Mouse (Mus musculus) C2C12 (cell line): ENCODE results near the gene Paqr5. TPM values are rescaled to one million over a fixed set of nuclear protein-coding genes. Genes with fewer than 3 reads are reported as not detected.

ENCODE experiments used
- H3K27me3 ChIP-seq: one replicate; pipeline ENCODE4 v1.6.1; 2011; ENCODE audit not compliant: control insufficient read depth, insufficient read depth, insufficient read length
- H3K36me3 ChIP-seq: one replicate; pipeline ENCODE4 v1.6.1; 2011; ENCODE audit not compliant: control insufficient read depth, insufficient read depth
- H3K4me3 ChIP-seq: one replicate; pipeline ENCODE4 v1.5.1; 2011; ENCODE audit warnings: mild to moderate bottlenecking, control low read depth; ENCODE audit not compliant: poor library complexity, insufficient read depth, severe bottlenecking
- H3K79me2 ChIP-seq: one replicate; pipeline ENCODE4 v1.6.1; 2011; ENCODE audit not compliant: control insufficient read depth, insufficient read depth
- H3K79me3 ChIP-seq: one replicate; pipeline ENCODE4 v1.6.1; 2011; ENCODE audit warnings: low read depth, control low read depth
- H3ac ChIP-seq: one replicate; pipeline ENCODE3; 2011; ENCODE audit warnings: low read depth; ENCODE audit not compliant: control insufficient read depth, insufficient read length
- CEBPB ChIP-seq: IDR thresholded peaks from one replicate; pipeline ENCODE4 v1.6.1; 2011; ENCODE audit warnings: low read depth, mild to moderate bottlenecking, control low read depth, moderate library complexity
- CTCF ChIP-seq: IDR thresholded peaks from one replicate; pipeline ENCODE4 v1.5.1; 2011; ENCODE audit not compliant: control insufficient read depth, insufficient read depth, insufficient read length
- FOSL1 ChIP-seq: IDR thresholded peaks from one replicate; pipeline ENCODE4 v1.8.0; 2011; ENCODE audit warnings: mild to moderate bottlenecking, low read length; ENCODE audit not compliant: poor library complexity, insufficient read depth, severe bottlenecking
- MAX ChIP-seq: IDR thresholded peaks from one replicate; pipeline ENCODE4 v1.6.1; 2011; ENCODE audit warnings: mild to moderate bottlenecking, control low read depth
- MYOD1 ChIP-seq: IDR thresholded peaks from one replicate; pipeline ENCODE4 v1.6.1; 2011; ENCODE audit warnings: low read depth; ENCODE audit not compliant: control insufficient read depth, insufficient read length
- MYOG ChIP-seq: IDR thresholded peaks from one replicate; pipeline ENCODE4 v1.6.1; 2011; ENCODE audit not compliant: control insufficient read depth, insufficient read length; ENCODE audit errors: extremely low read depth
- USF1 ChIP-seq: IDR thresholded peaks from one replicate; pipeline ENCODE4 v1.6.1; 2011; ENCODE audit warnings: low read depth, mild to moderate bottlenecking, control low read depth, moderate library complexity
- polyA plus RNA-seq: library from polyadenylated mRNA; unstranded; fragments of >200 nt; fragmentation: generic; extraction: Trizol; gene quantifications from one replicate; pipeline ENCODE4 v1.2.1, GENCODE M21; 2012; ENCODE audit warnings: missing spikeins

The Paqr5 gene
- polyA plus RNA-seq, 1 experiment, result 0.04 TPM

- Histone ChIP-seq H3K27me3 (no peaks in the 10 kb centered on the region), H3K79me2 (no peaks in the 10 kb centered on the region), H3K36me3 (no peaks in the 10 kb centered on the region), H3ac (no peak overlapping the region), H3K79me3 (no peaks in the 10 kb centered on the region), H3K4me3 (no peak overlapping the region)
- TF ChIP-seq MYOG, result no peak
Measured at GRCm38 (mm10) chr9:61960753-61961152, 65.9 kb downstream of the Paqr5 start.

DNA sequence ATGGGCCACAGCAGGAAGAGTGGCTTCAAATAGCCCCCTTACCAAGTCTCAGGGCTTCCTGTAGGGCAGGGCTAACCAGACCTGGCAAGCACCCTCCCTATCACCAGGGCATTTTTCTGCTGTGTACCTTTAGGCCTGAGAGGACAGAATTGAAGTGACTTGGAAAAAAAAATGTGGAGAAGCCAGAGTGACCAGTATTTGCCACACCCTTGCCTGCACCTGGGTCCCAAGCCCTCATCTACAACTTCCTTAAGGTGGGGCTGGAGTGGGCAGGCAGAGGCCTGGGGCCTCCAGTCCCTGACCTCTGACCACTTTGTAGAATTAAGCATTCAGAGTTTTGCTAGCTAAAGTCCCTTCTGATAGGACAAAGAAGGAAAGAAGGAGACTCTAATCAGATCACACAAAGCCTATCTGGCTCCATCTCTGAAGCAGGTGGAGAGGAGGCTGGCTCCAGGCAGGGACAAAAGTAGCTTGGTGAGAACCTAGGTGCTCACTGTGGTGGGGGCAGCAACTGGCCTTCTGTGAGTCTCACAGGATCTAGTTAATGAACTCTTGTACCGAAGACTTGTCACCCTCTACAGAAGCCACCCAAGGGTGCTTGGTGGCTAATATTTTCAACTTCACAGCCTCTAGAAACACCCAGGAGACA, 66.6 kb downstream of the Paqr5 start:
- Histone ChIP-seq H3K79me2 (no peaks in the 10 kb centered on the region), H3ac (no peak overlapping the region), H3K36me3 (no peaks in the 10 kb centered on the region), H3K27me3 (no peaks in the 10 kb centered on the region), H3K79me3 (no peaks in the 10 kb centered on the region), H3K4me3 (no peak overlapping the region)
- TF ChIP-seq MYOD1 (no peak), CTCF (no peak), MAX (no peak), CEBPB (no peak), FOSL1 (no peak), MYOG (no peak), USF1 (no peak)

DNA sequence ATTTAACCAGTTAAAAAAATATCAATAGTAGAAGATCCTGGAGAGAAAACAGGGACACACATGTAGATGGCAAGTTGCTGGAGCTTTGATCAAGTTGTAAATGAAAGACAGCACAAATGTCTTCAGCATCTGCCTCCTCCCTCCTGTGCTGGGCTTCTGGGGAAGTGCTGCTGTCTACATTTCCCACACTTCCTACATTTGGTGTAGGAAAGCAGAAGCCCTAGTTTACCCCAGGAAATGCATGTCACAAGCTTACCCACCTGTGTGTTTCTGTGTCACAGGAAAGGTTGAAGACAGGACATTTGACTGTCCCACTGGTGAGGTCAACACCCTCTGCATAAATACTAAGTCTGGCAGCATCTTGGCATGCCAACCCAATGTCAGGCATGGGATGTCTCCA, 71.9 kb downstream of the Paqr5 start:
- TF ChIP-seq USF1 (no peak), MYOG (no peak), MYOD1 (no peak), CEBPB (no peak), FOSL1 (no peak), CTCF (no peak), MAX (no peak)
- peaks cover 6% of the 10 kb centered on the region for H3K36me3 ChIP-seq
- no peaks in the 10 kb centered on the region for H3K79me2 ChIP-seq
- H3K79me3 ChIP-seq, result no peaks in the 10 kb centered on the region
- no peak overlapping the region for H3K4me3 ChIP-seq
- no peak overlapping the region for H3ac ChIP-seq
- no peaks in the 10 kb centered on the region for H3K27me3 ChIP-seq

- no peaks in the 10 kb centered on the region for H3K27me3 ChIP-seq
Measured at GRCm38 (mm10) chr9:61952241-61952640, 74.4 kb downstream of the Paqr5 start.

DNA sequence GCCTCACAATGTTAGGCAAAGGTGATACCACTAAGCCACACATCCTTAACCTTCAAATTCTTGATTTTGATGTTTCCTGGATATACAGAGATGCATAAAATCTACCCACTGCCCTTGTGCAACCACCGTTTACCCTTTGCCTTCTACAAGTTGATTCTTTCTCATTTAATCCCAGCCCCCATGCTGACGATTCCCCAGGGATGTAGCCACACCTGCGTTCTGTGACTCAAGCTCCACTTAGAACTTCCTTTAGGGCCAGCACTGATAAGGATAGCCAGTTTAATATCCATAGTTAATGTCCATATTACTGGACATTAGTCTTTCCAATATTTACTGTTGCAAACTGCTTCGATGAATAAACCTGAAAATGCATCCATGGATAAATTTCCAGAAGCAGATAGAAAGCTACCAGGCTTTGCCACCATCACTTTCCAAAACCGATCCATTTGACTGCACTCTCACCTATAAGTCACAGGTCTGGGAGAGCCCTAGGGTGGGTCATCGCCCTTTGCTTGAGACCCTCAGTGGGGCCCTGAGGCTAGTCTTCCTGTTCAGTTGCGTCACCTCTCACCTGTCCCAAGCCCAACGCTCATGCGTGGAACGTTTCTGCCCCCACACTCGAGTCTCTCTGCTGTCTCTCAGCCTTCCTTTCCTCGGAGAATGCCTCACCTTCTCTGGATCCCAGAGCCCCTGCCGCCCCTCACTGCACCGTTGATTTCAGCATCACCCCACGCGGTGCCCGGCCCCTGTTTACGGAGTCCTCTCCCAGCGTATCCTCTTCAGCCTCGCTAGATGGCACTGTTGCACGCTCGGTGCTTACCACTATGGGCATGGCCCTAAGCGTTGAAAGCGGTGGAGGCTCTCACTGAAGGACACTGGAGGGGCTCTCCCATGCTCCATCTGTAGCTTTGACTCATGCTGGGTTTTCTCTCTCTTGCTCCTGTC, 79.0 kb downstream of the Paqr5 start:
- peaks cover 59% of the 10 kb centered on the region for H3K79me2 ChIP-seq
- H3K79me3 ChIP-seq, result peaks cover 37% of the 10 kb centered on the region
- peak overlapping the region; percentile 72 for H3K4me3 ChIP-seq
- TF ChIP-seq MYOD1, result peak; percentile 46
- no peak for TF ChIP-seq FOSL1
- no peak for TF ChIP-seq CEBPB
- peak; percentile 93 for TF ChIP-seq CTCF
- TF ChIP-seq MAX, result peak; percentile 15
- no peaks in the 10 kb centered on the region for H3K27me3 ChIP-seq
- H3K36me3 ChIP-seq, result peaks cover 26% of the 10 kb centered on the region
- H3ac ChIP-seq, result peak overlapping the region; percentile 56

More at GRCm38 (mm10) chr9:61952241-61952640, 74.4 kb downstream of the Paqr5 start:
- TF ChIP-seq FOSL1 (no peak), MYOD1 (no peak), MYOG (no peak)
- Histone ChIP-seq H3ac (no peak overlapping the region), H3K79me2 (peaks cover 22% of the 10 kb centered on the region), H3K4me3 (no peak overlapping the region), H3K79me3 (peaks cover 6% of the 10 kb centered on the region), H3K36me3 (peaks cover 6% of the 10 kb centered on the region)

DNA sequence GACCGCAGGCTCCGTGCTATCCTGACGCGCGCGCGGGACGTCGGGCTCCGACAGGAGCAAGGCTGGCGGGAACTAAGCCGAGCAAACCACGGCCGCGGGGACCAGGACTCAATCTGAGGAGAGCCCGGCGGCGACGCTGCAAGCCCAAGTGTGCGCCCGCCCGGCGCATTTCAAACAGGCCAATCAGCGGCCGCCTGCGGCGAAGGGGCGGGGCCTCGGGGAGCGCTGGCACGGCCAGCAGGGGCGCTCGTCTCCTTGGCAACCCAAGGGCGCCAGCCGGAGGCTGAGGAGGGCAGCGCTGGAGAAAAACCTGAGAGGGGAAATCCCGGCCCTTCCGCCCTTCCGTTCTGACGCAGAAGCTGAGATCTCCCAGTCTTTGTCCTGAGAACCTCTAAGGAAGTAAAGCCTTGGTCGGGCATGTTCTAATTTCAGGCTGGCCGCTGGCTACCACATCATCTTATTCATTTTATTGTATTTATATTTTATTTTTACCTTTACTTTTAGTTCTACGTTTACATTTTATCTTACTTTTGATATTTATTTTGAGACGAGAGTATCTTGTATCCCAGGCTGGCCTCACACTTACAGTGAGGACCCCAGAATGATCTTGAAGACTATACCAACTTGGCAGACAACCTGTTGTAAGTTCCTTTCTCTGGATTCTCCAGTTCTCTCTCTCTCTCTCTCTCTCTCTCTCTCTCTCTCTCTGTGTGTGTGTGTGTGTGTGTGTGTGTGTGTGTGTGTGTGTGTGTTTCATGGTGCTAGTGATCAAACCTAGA, 79.8 kb downstream of the Paqr5 start, which contains the start of gene Kif23:
Kif23 (minus strand) TSS at position 152 of the 779 bp plus-strand sequence.
- Histone ChIP-seq H3K79me2 (peaks cover 67% of the 10 kb centered on the region), H3K36me3 (peaks cover 35% of the 10 kb centered on the region), H3K4me3 (peak within 1 kb of the TSS; percentile 72), H3K27me3 (no peaks in the 10 kb centered on the region), H3ac (peak within 1 kb of the TSS; percentile 91), H3K79me3 (peaks cover 44% of the 10 kb centered on the region)
- no peak for TF ChIP-seq FOSL1
- peak; percentile 77 for TF ChIP-seq CTCF
